Mouse (Mus musculus) lung, adult 2 months (tissue): ENCODE measurements around the gene Cab39.

Source experiments
- CTCF ChIP-seq: fragments of 200-500 bp; IDR thresholded peaks from 2 replicates; pipeline ENCODE4 v1.5.1; 2011; ENCODE audit warnings: mild to moderate bottlenecking, low read length, control low read depth; ENCODE audit not compliant: insufficient read depth
- POLR2A ChIP-seq: fragments of 200-500 bp; IDR thresholded peaks from 2 replicates; pipeline ENCODE4 v1.6.1; 2011; ENCODE audit warnings: low read depth, mild to moderate bottlenecking, control low read depth, low read length, borderline replicate concordance; ENCODE audit errors: extremely low read depth

DNA sequence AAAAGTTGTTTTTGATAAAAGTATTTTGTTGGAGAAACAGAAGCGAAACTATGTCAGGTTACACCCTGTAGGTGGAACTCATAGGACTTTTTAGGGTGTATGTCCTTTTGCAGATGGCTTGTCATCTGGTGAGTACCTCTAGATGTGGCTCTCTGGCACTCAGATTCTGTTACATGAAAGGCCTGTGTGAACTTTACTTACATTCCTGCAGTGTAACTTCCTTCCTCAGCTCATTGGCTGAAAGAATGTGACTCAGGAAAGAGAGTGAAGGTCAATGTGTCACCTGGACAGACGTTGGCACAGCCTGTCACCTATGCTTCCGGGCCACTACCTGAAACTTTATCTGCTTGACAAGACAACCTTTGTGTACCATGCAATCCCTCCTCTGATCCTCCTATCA, 48.7 kb upstream of the Cab39 start:
- TF ChIP-seq CTCF (no peak), POLR2A (no peak)
